Mouse (Mus musculus) heart, postnatal 0 days (tissue): Measurements from ENCODE around the gene M6pr.

Experiments used
- CTCF ChIP-seq: IDR thresholded peaks from 2 replicates; pipeline ENCODE4 v1.5.1; 2016; ENCODE audit warnings: antibody characterized with exemption, control low read depth, low read depth
- EP300 ChIP-seq: IDR thresholded peaks from 2 replicates; pipeline ENCODE4 v1.6.1; 2016; ENCODE audit warnings: antibody characterized with exemption, low read depth

DNA sequence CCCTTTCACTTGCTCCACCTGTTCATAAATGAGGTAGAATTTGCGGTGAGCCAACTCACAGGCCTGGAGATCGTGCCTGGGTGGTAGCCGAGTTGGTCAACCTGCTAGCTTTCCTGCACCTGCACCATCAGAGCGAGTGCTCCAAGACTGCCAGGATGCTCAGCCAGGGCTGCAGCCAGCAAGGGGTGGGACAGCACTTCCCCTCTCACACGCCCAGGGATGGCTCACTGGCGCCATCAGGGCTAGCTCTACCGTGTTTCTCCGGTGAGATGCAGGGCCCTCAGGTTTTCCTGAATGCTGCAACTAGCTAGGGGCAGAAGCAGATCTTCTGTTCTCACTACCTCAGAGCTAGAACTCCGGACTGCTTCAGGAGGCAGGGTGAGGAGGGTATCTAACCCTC, 47.4 kb downstream of the M6pr start:
- TF ChIP-seq CTCF: no peak
- no peak for TF ChIP-seq EP300
